Comparison of ENCODE assay signal across 8 mouse cellular contexts in the genomic region with DNA sequence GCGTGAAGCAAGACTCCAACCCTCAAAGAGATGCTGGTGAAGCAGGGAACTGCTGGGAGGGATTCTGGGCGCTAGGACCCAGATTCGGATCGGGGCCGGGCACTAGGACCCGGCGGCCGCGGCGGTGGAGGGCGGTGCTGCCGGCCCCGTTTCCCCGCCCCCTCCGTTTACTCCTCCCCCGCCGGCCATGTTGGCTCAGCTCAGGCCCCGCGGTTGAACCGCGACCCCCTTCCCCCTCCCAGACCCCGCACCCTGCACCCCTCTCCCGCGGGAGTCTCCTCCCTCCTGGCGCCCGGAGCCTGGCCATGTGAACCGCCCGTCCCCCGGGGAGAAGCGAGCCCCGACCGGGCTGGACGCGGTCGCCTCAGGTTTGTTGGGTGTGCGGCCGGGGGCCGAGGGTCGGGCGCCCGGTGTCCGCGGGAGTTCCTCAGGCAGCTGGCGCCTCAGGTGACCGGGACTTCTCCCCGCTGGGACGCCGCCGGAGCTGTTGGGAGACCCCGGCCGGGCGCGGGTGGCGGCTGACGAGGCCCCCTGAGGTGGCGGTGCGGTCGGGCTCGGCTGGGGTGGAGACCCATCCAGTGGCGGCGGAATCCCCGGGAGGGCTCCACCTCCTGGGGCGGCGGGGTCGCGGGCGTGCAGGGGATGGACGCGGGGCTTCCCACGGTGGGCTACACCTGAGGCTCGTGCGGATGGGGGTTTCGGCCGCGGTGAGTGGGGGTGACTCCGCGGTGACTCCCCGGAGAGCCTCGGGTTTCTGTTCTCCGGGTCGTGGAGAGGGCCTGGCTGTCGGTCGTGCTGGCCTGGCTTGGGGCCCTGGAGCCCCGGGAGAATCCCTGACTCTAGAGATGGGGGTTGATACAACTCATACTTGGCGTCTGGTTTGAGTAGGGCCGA. TPM values are rescaled to one million over a fixed set of nuclear protein-coding genes. Genes with fewer than 3 reads are reported as not detected.
DNase-seq lines count a peak whose midpoint lies in the region; ATAC-seq and TF ChIP-seq lines count a peak whose summit lies in the region.

No protein-coding gene starts in this region.

- peak; percentile 89 for DNase-seq in CD4-positive helper T cell, adult 2 months (ENCODE audit: low read depth, low spot score)
- peak; percentile 95 for DNase-seq in brain, adult 2 months (ENCODE audit: low read depth, low spot score)
- peak; percentile 73 for DNase-seq in telencephalon, adult 2 months (ENCODE audit: low read depth, low spot score)

- peaks cover 5% of the 10 kb centered on the region; the same call in 1 of the 2 replicates for H3K4me1 ChIP-seq in embryonic fibroblast, embryonic 13.5 days (ENCODE audit: control insufficient read depth, insufficient read depth, low read length)
- H3K4me1 ChIP-seq in heart, embryonic 12.5 days (replicated peaks), result peaks cover 45% of the 10 kb centered on the region
- H3K4me1 ChIP-seq in kidney, embryonic 16.5 days (ENCODE audit: insufficient read depth, low read length), result peaks cover 45% of the 10 kb centered on the region
- peaks cover 48% of the 10 kb centered on the region for H3K4me1 ChIP-seq in liver, embryonic 16.5 days (ENCODE audit: control insufficient read depth, low read depth, low read length)
- H3K4me1 ChIP-seq in neural tube, embryonic 13.5 days (replicated peaks), result peaks cover 48% of the 10 kb centered on the region

- peak overlapping the region; percentile 83 for H3K4me2 ChIP-seq in heart, embryonic 12.5 days
- peak overlapping the region; percentile 80 for H3K4me2 ChIP-seq in kidney, embryonic 16.5 days (replicated peaks; ENCODE audit: low read depth, low read length)
- peak overlapping the region; percentile 87 for H3K4me2 ChIP-seq in liver, embryonic 16.5 days (ENCODE audit: low read depth, low read length)
- peak overlapping the region; percentile 86 for H3K4me2 ChIP-seq in neural tube, embryonic 13.5 days

- H3K36me3 ChIP-seq in heart, embryonic 12.5 days, result peaks cover 4% of the 10 kb centered on the region; the same call in 1 of the 2 replicates
- H3K36me3 ChIP-seq in kidney, embryonic 16.5 days (ENCODE audit: insufficient read depth, low read length), result no peaks in the 10 kb centered on the region
- no peaks in the 10 kb centered on the region for H3K36me3 ChIP-seq in liver, embryonic 16.5 days (ENCODE audit: control insufficient read depth, insufficient read depth)
- no peaks in the 10 kb centered on the region for H3K36me3 ChIP-seq in neural tube, embryonic 13.5 days

- under 1% methylated on average over 84 of the region's 86 CpGs for WGBS in heart, embryonic 12.5 days
- under 1% methylated on average over 71 of the region's 86 CpGs for WGBS in kidney, embryonic 16.5 days
- WGBS in liver, embryonic 16.5 days (ENCODE audit: insufficient replicate concordance), result under 1% methylated on average over 77 of the region's 86 CpGs
- under 1% methylated on average over 83 of the region's 86 CpGs for WGBS in neural tube, embryonic 13.5 days

- peak overlapping the region; percentile 1 for H3K27ac ChIP-seq in embryonic fibroblast, embryonic 13.5 days (ENCODE audit: insufficient read depth, low read length)
- peak overlapping the region; percentile 54 for H3K27ac ChIP-seq in heart, embryonic 12.5 days (ENCODE audit: poor library complexity, severe bottlenecking)
- peak overlapping the region; percentile 75 for H3K27ac ChIP-seq in kidney, embryonic 16.5 days (ENCODE audit: low read length)
- peak overlapping the region; percentile 63 for H3K27ac ChIP-seq in liver, embryonic 16.5 days (ENCODE audit: low read length)
- peak overlapping the region; percentile 90 for H3K27ac ChIP-seq in neural tube, embryonic 13.5 days (replicated peaks)

- H3K9ac ChIP-seq in heart, embryonic 12.5 days, result peak overlapping the region; percentile 84
- H3K9ac ChIP-seq in kidney, embryonic 16.5 days (replicated peaks; ENCODE audit: low read length), result peak overlapping the region; percentile 93
- peak overlapping the region; percentile 87 for H3K9ac ChIP-seq in liver, embryonic 16.5 days (ENCODE audit: low read depth, low read length)
- H3K9ac ChIP-seq in neural tube, embryonic 13.5 days, result peak overlapping the region; percentile 94

- peak; percentile 76 for ATAC-seq in heart, embryonic 12.5 days (ENCODE audit: insufficient number of reproducible peaks, low FRiP score)
- peak; percentile 69 for ATAC-seq in kidney, embryonic 16.5 days (ENCODE audit: low FRiP score, low TSS enrichment)
- ATAC-seq in liver, embryonic 16.5 days (ENCODE audit: low read depth), result peak; percentile 54
- peak; percentile 78 for ATAC-seq in neural tube, embryonic 13.5 days (ENCODE audit: low read depth)

- H3K27me3 ChIP-seq in heart, embryonic 12.5 days (replicated peaks), result no peaks in the 10 kb centered on the region
- H3K27me3 ChIP-seq in kidney, embryonic 16.5 days (ENCODE audit: insufficient read depth, low read length), result no peaks in the 10 kb centered on the region
- no peaks in the 10 kb centered on the region for H3K27me3 ChIP-seq in liver, embryonic 16.5 days (ENCODE audit: control insufficient read depth, insufficient read depth, low read depth, low read length)
- no peaks in the 10 kb centered on the region for H3K27me3 ChIP-seq in neural tube, embryonic 13.5 days

- no peaks in the 10 kb centered on the region for H3K9me3 ChIP-seq in heart, embryonic 12.5 days (replicated peaks)
- H3K9me3 ChIP-seq in kidney, embryonic 16.5 days (ENCODE audit: low read length), result no peaks in the 10 kb centered on the region
- no peaks in the 10 kb centered on the region for H3K9me3 ChIP-seq in liver, embryonic 16.5 days (replicated peaks; ENCODE audit: control insufficient read depth, low read length)
- no peaks in the 10 kb centered on the region for H3K9me3 ChIP-seq in neural tube, embryonic 13.5 days

- no peak for TF ChIP-seq CTCF in embryonic fibroblast, embryonic 13.5 days (IDR thresholded peaks at IDR 0.05; ENCODE audit: borderline replicate concordance, insufficient read depth, low read length)

- TF ChIP-seq POLR2A in embryonic fibroblast, embryonic 13.5 days (IDR thresholded peaks at IDR 0.05; ENCODE audit: low read depth, low read length), result peak; percentile 29; the same call in 1 of the 2 replicates

- H3K4me3 ChIP-seq in embryonic fibroblast, embryonic 13.5 days (ENCODE audit: insufficient read depth, low read length), result peak overlapping the region; percentile 61
- peak overlapping the region; percentile 78 for H3K4me3 ChIP-seq in heart, embryonic 12.5 days
- H3K4me3 ChIP-seq in kidney, embryonic 16.5 days (ENCODE audit: low read length), result peak overlapping the region; percentile 99
- peak overlapping the region; percentile 85 for H3K4me3 ChIP-seq in liver, embryonic 16.5 days (ENCODE audit: low read depth, low read length)
- H3K4me3 ChIP-seq in neural tube, embryonic 13.5 days, result peak overlapping the region; percentile 99

RNA-seq across cellular contexts. Expression of gene Baz2a, which starts 5.6 kb away (rescaled TPM):
- 32.4 and 36.8 TPM in 2 replicates for polyA plus RNA-seq in embryonic fibroblast, embryonic 13.5 days (2011; ENCODE audit: insufficient read length, low read depth, missing spikeins)
- polyA plus RNA-seq in heart, embryonic 12.5 days (2016; fragmentation: Nextera tagmentation; extraction: Ambion mirVana), result 11.3 and 12.2 TPM in 2 replicates
- 10.9 and 14.3 TPM in 2 replicates for polyA plus RNA-seq in kidney, embryonic 16.5 days (2015; fragmentation: Nextera tagmentation; extraction: Ambion mirVana)
- polyA plus RNA-seq in liver, embryonic 16.5 days (2015; fragmentation: Nextera tagmentation; extraction: Ambion mirVana), result 5.4 and 6.0 TPM in 2 replicates
- 10.9 and 12.2 TPM in 2 replicates for polyA plus RNA-seq in neural tube, embryonic 13.5 days (2015; fragmentation: Nextera tagmentation; extraction: Ambion mirVana)

RNA-seq across cellular contexts. Expression of gene Atp5b, which starts 13.9 kb away (rescaled TPM):
- polyA plus RNA-seq in embryonic fibroblast, embryonic 13.5 days (2011; ENCODE audit: insufficient read length, low read depth, missing spikeins), result 979 and 1,112 TPM in 2 replicates
- 4,835 and 4,880 TPM in 2 replicates for polyA plus RNA-seq in heart, embryonic 12.5 days (2016; fragmentation: Nextera tagmentation; extraction: Ambion mirVana)
- polyA plus RNA-seq in kidney, embryonic 16.5 days (2015; fragmentation: Nextera tagmentation; extraction: Ambion mirVana), result 3,411 and 3,412 TPM in 2 replicates
- polyA plus RNA-seq in liver, embryonic 16.5 days (2015; fragmentation: Nextera tagmentation; extraction: Ambion mirVana), result 1,845 and 1,875 TPM in 2 replicates
- polyA plus RNA-seq in neural tube, embryonic 13.5 days (2015; fragmentation: Nextera tagmentation; extraction: Ambion mirVana), result 2,119 and 2,171 TPM in 2 replicates

RNA-seq across cellular contexts. Expression of gene Ptges3, which starts 38.2 kb away (rescaled TPM):
- polyA plus RNA-seq in embryonic fibroblast, embryonic 13.5 days (2011; ENCODE audit: insufficient read length, low read depth, missing spikeins), result 270 and 308 TPM in 2 replicates
- polyA plus RNA-seq in heart, embryonic 12.5 days (2016; fragmentation: Nextera tagmentation; extraction: Ambion mirVana), result 363 and 375 TPM in 2 replicates
- 409 and 441 TPM in 2 replicates for polyA plus RNA-seq in kidney, embryonic 16.5 days (2015; fragmentation: Nextera tagmentation; extraction: Ambion mirVana)
- 171 and 201 TPM in 2 replicates for polyA plus RNA-seq in liver, embryonic 16.5 days (2015; fragmentation: Nextera tagmentation; extraction: Ambion mirVana)
- polyA plus RNA-seq in neural tube, embryonic 13.5 days (2015; fragmentation: Nextera tagmentation; extraction: Ambion mirVana), result 448 and 456 TPM in 2 replicates

Comparison
In these comparisons a context has a peak if more than half of its experiments do, and no peak if none do; other contexts are left out.
1. Peak in every context shown above with its lines: DNase-seq, ATAC-seq, H3K4me3 ChIP-seq and H3K27ac ChIP-seq.
2. H3K27ac ChIP-seq: peak in every context shown above with its lines; median percentile 90 in neural tube, embryonic 13.5 days; 75 in kidney, embryonic 16.5 days; 63 in liver, embryonic 16.5 days; 54 in heart, embryonic 12.5 days; 1 in embryonic fibroblast, embryonic 13.5 days.